Mouse (Mus musculus) layer of hippocampus, adult 9-11 months (tissue): ENCODE measurements around the gene Il13ra1.

ENCODE experiments used
- DNase-seq: peaks from one replicate; pipeline ENCODE4 v3.0.0; 2022

Il13ra1 gene

DNA sequence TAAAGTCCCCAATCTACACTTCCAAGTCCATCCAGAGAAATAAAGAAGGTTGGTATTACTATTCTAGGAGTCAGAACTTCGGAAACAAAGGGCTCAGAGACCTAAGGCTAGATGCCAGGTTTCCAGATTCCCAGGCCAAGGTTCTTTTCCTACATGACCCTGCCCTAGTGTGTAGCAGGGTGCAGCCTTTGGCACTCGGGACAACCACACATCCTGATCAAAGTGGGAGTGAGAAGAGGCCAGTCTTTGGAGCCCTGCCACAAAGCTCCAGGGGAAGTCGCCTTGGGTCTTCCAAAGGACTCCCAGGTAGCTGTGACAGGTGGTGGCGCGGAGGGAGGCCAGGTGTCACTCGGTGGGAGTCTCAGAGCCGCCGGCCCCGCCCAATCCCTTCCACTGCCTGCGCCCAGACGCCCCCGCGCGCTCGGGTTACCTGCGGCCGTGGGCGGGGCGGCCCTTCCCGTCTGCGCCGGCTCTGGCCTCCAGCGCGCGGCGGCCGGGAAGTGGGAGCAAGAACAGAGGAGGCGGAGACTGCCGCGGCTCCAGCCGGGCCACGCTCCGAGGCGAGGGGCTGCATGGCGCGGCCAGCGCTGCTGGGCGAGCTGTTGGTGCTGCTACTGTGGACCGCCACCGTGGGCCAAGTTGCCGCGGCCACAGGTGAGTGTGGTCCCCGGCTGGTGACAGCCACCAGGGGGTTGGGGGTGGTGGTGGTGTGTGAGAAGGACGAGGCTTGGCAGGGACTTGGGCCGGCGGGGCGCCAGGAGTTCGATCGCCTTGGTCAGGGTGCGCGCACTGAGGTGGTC is at the start of gene Il13ra1:
Gene Il13ra1, plus strand, starts transcription at position 489 of the 800 bp plus-strand sequence.
- DNase-seq, result no peak

DNA sequence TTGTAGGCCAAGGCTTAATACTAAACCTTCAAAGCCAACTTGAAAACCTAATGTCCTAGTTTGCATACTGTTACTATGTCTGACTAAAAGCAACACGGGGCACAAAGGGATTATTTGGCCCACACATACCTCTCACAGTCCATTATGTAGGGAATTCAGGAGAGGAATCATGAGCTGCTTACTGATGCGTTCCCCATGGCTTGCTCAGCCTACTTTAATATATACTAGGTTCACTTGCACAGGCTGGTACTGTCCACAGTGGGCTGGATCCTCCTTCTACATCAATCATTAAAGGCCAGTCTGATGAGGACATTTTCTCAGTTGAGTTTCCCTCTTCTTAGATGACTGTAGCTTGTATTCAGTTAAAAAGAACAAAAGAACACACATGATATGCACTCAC is 37.9 kb upstream of the Il13ra1 start:
- DNase-seq, result no peak

DNA sequence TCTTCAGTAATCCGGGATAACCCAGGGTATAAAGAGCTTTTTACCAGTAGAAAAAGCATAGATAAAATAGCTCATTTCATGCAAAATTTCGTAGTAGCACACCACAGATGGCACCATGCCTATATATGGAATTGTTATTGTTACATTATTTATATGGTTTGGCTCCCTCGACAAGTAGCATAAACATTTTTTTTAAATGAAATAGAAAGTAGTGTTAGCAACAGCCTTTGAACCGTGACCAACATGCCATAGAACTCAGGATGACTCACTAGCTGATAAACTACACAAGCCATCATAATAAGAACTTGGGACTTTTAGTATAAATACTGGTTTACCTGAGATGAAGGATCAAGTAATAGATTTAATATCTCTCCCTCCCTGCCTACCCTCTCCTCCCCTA is 34.7 kb upstream of the Il13ra1 start:
- DNase-seq, result no peak

DNA sequence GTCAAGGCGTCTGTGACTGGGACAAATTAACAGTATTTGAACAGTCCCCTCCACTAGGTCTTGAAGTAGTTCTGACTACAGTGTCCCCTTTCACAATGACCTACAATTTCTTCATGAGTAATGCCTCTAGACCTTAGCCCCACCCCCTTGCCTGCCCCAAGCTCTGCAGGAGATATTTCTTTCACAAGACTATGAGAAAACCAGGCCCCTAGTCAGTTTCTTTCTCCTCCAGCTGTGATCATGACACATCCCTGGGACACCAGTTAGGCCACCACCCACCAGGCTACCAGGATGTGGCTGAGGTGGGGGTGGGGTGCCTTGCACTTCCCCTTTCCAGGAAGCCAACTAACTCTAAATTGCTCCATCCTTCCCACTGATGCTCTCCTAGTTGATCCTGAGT is 29.0 kb upstream of the Il13ra1 start:
- peak; percentile 37 for DNase-seq

DNA sequence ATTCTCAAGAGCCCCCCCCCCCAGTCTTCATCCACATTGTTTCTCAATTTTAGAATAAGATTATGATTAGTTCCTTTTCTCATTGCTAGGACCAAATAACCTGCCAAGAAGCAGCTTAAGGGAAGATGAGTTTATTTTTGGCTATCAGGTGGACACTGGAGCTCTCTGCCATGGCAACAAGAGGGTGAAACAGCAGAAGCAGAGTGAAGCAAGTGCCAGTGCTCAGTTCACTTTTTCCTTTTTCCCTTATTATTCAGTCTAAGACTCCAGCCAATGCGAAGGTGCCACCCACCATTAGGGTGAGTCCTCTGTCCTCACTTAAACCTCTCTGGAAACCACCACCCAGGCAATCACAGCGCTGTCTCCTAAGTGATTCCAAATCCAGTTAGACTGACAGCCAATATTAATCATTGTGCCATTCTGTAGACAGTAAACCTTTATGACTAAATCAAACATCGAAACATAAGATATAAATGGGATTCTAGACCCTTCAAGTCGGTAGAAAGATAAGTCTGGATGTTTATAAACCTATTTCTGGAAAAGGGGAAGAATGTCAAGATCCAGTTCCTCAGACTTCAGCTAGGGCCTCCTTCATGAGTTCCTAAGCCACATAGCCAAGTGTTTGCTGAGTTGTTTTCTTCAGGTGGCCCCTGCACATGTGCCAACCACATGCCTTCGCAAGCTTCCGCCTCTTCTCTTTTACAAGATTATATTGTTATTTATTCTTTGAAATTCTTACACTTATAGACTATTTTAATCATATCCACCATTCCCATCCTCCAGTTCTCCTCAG is 23.2 kb upstream of the Il13ra1 start:
- DNase-seq, result no peak

DNA sequence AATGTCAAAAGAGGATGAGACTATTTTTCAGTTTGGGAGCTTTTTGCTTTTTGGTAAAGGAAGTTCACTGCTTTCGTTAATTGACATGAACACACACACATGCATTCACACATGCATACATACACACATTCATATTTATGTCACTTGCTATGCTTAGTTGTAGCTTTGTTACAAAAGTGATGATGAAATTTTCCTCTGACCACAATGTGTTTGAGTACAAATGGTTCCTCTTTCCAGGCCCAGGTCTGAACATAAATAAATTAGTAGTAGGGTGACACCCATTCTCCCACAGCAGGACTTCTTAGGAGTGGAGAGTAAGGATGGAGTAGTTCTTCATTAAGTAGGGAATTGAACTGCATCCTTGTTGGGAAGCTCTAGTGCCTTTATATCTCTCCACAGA is 11.0 kb upstream of the Il13ra1 start:
- no peak for DNase-seq

DNA sequence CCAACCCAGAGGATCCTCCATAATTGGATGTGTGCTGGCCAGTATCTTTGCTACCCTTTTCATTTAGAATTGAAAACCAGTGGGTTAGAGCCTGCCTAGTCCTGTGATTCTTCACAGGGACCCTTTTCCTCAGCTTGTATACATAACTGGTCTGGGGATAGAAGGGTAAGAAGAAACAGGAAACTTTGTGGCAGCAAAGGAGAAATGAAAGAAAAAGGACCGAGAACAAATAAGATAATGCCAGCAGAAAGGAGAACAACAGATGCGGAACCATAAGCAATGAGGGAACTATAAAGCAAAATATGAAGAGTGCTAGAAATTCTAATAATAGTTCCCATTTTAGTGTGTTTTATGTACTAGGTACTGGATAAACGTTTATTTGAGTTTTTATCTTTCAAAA is 10.6 kb upstream of the Il13ra1 start:
- no peak for DNase-seq

DNA sequence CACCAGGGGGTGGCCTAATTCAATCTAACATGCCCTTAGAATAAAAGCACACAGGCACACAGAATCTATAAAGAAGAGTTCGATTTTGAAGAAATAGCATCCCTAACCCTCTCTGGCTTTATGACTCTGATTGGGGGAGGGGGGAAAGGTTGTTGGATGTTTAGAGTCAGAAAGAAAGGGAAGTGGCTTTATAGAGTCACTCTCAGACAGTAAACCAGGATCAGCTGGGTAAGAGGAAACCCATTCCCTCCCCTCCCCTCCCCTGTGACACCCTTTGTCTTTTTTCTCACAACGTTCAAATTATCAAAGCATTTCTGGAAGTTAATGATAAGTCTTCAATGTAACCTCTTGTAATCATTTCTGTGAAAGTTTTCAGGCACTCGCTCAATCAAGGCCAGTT is 3.3 kb upstream of the Il13ra1 start:
- no peak for DNase-seq

DNA sequence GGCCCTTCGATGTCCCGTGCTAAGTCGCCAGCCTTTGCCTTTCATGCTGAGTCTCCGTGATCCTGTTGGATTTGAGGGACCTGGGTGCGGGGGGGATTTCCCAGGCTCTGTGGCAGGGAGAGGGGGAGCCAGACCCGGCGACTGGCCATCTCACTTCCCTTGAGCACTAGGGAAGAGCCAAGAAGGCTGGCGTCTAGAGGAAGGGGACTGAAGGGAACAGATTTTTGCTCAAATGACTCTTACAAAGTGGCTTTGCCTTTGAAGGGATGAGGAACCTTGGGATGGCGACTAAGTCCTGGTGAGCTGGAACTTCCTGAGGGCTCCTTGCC is 476 bp downstream of the Il13ra1 start:
- DNase-seq, result no peak

DNA sequence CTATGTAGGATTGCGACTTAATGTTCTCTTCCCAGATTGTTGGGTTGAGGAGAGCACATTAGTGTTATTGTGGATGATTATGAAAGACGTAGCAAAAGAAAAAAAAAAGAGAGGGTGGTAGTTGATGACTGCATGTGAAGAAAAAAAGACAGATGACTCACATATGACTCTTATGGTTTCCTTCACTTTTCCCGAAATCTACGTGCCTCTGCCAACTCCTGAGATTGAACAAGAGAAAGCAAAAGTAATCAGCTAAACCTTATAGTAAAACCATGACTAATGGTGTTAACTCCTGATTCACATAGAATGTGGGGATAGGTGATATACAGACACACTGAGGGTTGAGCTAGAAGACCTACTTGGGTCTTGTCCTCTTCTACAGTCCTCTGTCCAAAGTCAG is 3.3 kb downstream of the Il13ra1 start:
- no peak for DNase-seq

DNA sequence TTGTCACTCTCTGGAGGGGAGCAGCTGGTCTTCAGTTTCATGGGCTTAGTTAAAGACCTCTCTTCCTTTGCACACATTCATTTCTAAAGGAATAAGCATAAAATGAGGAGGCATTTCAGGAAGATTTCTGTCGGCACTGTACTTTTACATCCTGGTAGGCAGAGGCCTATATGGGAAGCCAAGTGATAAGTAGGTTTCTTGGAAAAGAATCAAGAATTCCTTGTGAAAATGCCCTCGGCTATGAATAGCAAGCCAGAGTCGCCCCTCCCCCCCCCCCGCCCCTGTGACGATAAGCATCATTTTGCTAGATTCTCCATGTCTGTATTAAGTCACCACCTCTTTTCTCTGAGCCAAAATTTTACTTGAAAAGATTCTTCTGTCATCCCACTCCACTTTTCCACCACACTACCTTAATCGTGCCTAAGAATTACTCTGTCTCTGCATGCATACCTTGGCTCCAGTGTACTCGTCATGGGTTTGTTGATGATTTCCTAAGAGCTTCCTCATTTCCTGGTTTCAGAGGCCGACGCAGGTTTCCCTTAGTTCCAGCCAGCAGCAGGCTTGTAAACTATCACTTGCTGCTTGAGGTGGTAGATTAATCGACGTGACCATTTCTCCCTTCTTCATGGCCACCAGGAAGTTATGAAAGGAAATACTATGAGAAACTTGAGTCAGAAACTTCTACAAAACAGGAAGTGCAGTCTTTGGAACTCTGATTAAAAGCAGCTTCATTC is 17.3 kb downstream of the Il13ra1 start:
- no peak for DNase-seq

DNA sequence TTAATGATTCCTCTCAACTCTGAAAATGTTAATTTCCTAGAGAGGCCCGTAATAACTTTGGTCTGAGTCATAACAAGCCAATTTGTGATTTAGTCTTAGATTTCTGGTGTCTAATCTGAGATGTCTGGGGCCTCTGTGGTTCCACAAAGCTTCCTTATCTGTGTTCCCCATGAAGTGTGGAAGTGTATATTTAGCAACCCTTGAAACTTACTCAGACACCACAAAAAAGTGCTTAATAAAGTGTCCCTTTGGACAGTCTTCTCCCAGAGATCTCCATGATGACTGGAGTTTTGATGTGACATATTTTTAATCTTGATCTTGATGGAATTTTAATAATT is 17.8 kb downstream of the Il13ra1 start:
- DNase-seq, result no peak

DNA sequence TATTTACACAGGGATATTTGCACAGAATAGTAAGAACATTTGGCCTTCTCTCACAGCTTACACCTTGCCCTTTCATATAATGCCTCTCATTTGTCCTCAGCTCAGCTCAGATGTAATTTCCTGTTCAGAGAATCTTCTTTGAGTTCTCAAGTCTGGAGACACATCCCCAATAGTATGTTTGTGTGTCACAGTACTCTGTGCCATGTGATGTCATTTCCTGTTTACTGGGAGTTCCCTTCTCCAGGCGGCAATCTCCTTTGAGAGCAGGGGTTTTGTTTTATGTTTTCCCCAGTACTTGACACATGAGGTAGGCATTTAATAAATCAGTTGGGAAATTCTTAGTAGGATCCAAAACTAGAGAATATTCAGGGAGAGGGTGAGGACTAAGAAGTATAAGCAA is 24.4 kb downstream of the Il13ra1 start:
- no peak for DNase-seq

DNA sequence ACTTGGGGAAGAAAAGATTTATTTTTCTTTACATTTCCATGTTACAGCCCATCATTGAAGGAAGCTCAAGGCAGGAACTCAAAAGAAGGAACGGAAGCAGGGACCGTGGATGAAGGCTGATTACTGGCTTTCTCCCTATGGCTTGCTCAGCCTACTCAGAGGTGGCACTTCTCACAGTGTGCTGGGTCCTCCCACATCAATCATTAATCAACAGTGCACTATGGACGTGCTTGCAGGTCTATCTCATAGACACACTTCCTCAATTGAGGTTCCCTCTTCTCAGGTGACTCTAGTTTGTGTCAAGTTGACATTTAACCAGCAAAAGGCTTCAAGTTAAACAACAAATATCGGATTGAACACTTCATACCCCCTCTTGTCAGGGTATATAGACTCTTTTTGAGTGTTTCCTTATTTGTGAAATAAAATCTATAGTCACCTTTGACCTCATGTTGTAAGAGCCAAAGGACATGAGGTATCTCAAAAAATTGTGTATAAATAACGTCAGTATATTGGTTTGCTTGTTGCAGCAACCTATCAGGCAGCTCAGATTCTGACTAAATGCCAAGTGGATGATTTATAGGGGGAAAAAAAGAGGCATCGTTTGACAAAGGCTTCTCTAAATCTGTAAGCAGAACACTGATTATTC is 30.2 kb downstream of the Il13ra1 start:
- no peak for DNase-seq

DNA sequence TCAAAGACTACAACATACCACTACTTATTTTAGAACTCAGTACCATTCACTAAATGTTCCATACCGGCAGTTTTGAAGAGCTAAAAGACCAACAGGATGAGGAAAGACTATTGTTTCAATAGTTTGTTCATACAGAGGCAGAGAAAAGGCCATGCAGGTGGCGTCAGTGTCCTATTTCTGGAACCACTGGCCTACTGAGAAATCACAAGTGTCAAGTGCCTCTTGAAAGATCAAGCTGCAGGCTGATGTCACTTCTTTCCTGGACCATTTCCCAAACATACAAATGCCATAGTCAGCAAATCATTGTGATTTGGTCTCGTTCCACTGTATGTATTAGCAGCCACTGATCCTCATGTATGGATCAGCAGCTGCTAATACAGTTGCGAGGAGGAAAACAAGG is 34.8 kb downstream of the Il13ra1 start:
- no peak for DNase-seq

DNA sequence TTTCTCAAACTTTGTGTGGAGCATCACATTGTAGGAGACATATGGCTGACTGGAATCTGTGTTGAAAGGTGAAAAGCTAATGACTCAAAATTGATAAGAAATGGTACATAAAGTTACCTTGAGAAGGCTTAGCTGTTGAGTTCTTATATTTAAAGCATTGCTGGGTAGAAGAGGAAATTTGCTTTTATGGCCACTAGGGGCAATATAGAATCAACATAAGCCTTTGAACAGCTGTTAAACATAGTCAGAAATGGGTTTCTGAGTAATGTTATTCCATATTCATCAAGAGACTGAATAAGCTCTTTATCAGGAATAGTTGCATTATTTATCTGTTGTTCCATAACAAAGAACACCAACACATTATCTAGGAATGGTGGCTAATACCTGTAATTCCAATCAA is 38.2 kb downstream of the Il13ra1 start:
- DNase-seq, result no peak

DNA sequence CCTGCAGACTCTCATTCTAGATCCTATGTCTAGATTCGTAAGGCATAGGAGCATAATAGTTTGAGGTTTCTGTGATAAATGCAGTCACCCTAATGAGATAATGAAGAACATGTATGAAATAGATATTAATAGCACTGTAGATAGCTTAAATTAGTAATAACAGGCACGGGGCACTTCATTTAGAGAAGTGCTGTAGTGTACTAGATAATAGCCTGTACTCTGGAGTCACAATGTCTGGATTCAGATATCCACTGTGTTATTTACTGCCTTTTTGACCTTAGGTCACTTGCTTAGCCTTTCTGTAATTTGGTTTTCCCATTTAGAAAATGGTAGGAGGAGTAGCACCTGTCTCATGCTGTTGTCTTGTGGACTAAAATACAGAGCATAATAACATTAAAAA is 44.8 kb downstream of the Il13ra1 start:
- no peak for DNase-seq

DNA sequence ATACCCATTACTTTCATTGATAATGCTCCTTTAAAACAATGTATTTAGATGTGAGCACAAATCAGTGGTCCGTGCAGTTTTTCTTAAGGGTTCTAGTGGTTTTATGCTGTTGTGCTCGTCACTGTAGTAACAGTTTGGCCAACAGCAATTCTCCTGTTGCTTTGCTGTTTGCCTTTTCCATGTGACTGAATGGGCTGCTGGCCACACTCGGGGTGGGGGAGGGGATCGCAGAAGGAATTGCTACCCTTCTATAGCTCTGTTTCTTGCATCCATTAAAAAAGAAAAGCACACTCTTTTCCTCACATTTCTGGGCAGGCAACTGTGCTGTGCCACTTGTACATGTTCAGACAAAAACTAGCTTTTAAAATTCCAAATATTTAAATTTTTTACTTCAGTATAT is 49.7 kb downstream of the Il13ra1 start:
- DNase-seq, result no peak

DNA sequence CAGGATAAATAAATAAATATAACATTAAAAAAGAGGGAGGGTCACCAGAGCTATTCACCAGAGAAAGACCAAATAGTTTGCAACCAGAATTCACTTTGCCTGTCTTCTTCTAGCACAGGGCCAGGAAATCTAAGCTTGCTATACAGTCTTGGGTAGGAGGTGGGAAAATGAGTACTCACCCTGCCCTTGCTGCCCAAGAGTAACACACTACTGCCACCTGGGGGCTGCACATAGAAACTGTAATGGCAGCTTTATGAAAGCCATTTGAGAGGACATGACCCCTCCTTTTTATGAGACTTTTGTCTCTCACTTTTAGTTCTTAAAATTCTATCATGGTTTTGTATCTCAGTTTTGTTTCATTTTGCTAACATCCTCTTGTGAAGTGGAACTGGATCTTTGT is 71.7 kb downstream of the Il13ra1 start:
- no peak for DNase-seq

DNA sequence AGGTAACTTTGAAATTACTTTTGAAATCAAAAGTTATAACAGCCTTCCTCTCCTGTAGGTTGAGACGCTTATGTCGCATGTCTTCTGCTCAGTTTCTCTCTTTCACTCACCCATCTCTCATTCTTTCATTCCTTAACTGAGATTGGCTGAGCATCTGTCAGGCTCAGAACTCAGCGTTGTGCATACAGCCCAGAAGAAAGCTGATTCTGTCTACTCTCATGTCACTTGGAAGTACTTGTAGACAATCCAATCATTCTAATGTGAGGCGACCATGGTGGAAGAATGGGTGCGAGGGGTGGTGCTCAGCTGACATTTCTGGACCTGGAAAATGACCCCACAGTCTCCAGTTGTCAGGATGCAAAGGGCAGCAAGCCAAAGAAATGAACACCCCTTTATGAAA is 74.1 kb downstream of the Il13ra1 start:
- no peak for DNase-seq

DNA sequence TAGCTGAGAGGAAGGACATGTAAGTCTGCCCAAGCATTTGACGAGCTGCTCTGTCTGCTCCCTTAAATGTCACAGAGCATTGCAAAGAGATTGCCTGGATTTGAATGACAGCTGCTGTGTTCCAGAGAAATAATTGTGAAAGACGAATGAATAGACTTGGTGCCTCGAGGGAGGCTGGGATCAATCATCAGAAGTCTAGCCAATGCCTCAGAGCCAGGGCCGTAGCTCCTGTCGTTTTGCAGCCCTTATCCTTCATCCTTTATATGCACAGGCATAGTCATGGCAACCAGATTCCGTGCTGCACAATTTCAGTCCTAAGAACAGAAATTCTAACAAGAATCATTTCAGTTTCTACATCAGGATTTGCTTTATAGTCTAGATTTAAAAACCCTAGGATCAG is 74.5 kb downstream of the Il13ra1 start:
- DNase-seq, result peak; percentile 13

DNA sequence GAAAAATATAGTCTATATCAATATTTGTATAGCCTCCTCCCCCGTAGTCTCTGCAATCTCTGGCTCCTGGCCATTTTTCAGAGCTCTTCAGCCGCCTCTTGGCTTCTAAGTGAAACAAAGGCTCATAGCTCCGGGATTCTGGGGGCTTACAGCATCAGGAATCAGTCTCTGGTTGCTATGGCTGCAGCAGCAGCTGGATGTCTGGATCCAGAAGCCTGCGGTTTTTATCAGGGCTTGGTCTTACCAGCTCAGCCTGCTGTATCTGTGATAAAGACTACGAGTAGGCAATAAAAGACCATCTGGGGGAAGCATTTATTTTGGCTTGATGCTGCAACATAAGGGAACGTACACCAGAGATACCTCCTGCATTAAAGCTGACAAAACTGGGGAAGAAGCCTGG is 82.0 kb downstream of the Il13ra1 start:
- no peak for DNase-seq

DNA sequence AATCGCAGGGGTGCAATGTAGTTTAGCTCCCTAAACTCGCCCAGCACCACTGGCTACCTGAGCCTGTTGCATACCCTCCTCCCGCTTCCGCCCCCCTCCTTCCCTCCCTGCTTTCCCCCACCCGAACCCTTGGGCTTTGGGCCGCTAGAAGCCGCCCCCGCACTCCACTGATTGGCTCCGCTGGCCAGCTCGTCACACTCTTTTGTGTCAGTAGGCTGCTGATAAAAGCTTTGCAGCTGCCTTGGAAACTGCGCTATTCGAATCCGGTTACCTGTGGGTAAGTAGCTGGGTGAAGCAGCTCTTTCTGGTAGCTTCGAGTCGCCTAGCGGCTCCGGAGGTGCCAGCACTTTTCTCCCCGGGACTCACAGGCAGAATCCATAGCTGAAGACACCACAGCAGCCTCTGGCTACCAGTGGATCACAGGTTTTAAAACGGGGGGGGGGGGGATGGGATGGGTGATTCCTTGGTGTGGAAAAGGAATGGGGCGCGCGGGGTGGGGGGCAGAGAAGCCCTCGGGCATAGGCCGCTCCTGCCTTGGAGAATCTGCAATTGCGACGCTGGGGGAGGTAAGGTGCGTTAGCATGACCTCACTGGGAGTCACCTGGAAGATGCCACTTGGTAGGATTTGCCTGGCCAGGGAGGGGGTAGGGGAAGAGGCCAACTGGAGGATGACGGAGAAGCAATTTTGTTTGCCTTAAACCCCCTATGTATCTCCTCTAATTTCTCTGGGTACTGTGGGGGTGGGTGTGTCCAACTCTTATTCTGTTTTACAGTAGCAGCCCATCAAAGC is 84.0 kb downstream of the Il13ra1 start, which contains the start of gene Zcchc12:
Gene Zcchc12, plus strand, starts transcription at position 169 of the 790 bp plus-strand sequence.
- DNase-seq, result peak; percentile 45
